Comparison of ENCODE assay signal across 8 mouse cellular contexts in the genomic region with DNA sequence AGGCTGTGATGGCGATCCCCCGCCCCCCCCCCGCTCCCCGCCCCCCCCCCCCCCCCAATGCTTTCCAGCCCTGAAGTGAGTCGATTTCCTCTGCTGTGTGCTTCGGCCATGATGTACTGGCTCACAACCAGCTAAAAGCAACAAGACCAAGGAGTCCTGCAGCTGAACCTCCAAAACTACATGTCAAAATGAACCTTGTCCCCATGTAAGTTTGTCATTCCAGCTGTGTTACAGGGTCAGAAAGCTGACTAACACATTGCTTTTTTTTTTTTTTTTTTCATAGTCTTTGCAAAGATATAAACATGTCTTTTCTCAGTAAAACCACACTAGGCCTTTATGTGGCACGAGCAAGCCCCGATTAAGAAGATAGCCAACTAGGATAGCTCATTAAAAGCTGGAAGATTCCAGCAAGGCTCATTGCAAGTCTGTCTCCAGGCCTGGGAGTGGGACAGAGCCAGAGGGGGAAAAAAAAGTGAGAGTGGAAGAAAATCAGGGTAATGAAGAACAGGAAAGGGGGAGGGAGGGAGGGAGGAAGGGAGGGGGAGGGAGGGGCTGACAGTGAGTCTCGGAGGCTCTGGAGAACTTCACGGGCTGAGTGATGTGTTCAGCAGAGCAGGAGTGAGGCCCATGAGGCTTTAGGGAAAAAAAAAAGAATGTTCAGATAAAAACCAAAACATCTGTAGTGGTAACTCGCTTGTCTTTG. TPM values are rescaled to one million over a fixed set of nuclear protein-coding genes. Genes with fewer than 3 reads are reported as not detected.
DNase-seq lines count a peak whose midpoint lies in the region; ATAC-seq lines count a peak whose summit lies in the region.

No protein-coding gene starts in this region.

- no peak overlapping the region for H3K4me3 ChIP-seq in midbrain, embryonic 10.5 days
- H3K4me3 ChIP-seq in midbrain, embryonic 15.5 days: no peak overlapping the region
- H3K4me3 ChIP-seq in forebrain, embryonic 15.5 days: no peak overlapping the region
- H3K4me3 ChIP-seq in intestine, embryonic 15.5 days (replicated peaks): no peak overlapping the region

- no peak for DNase-seq in midbrain, embryonic 10.5 days (ENCODE audit: low spot score)
- DNase-seq in ovary, postnatal 14 days (ENCODE audit: low spot score): no peak
- DNase-seq in right cerebral cortex, postnatal 36 days (ENCODE audit: low spot score in 2 of 2): no peak

- H3K4me2 ChIP-seq in midbrain, embryonic 15.5 days: no peak overlapping the region
- H3K4me2 ChIP-seq in forebrain, embryonic 15.5 days (replicated peaks): no peak overlapping the region
- no peak overlapping the region for H3K4me2 ChIP-seq in intestine, embryonic 15.5 days (replicated peaks)

- H3K27ac ChIP-seq in midbrain, embryonic 10.5 days (replicated peaks): peak overlapping the region; percentile 83
- no peak overlapping the region for H3K27ac ChIP-seq in midbrain, embryonic 15.5 days
- H3K27ac ChIP-seq in forebrain, embryonic 15.5 days (replicated peaks): no peak overlapping the region
- H3K27ac ChIP-seq in intestine, embryonic 15.5 days: peak overlapping the region; percentile 95

- H3K9me3 ChIP-seq in midbrain, embryonic 10.5 days (replicated peaks): no peaks in the 10 kb centered on the region
- no peaks in the 10 kb centered on the region for H3K9me3 ChIP-seq in midbrain, embryonic 15.5 days
- no peaks in the 10 kb centered on the region for H3K9me3 ChIP-seq in forebrain, embryonic 15.5 days
- no peaks in the 10 kb centered on the region for H3K9me3 ChIP-seq in intestine, embryonic 15.5 days

- ATAC-seq in midbrain, embryonic 15.5 days (replicated peaks): no peak
- ATAC-seq in forebrain, embryonic 15.5 days (replicated peaks): peak; percentile 21; the same call in 1 of the 2 replicates
- ATAC-seq in intestine, embryonic 15.5 days: peak; percentile 78
- peak; percentile 21 for ATAC-seq in megakaryocyte progenitor cell, adult 5-6 weeks (replicated peaks; ENCODE audit: poor library complexity)
- ATAC-seq in erythroblast, adult 5-6 weeks (replicated peaks; ENCODE audit: low FRiP score, poor library complexity, severe bottlenecking): no peak

- no peaks in the 10 kb centered on the region for H3K36me3 ChIP-seq in midbrain, embryonic 10.5 days
- no peaks in the 10 kb centered on the region for H3K36me3 ChIP-seq in midbrain, embryonic 15.5 days (replicated peaks)
- no peaks in the 10 kb centered on the region for H3K36me3 ChIP-seq in forebrain, embryonic 15.5 days
- H3K36me3 ChIP-seq in intestine, embryonic 15.5 days: no peaks in the 10 kb centered on the region

- peaks cover 65% of the 10 kb centered on the region for H3K4me1 ChIP-seq in midbrain, embryonic 10.5 days
- H3K4me1 ChIP-seq in midbrain, embryonic 15.5 days: peaks cover 15% of the 10 kb centered on the region
- peaks cover 10% of the 10 kb centered on the region for H3K4me1 ChIP-seq in forebrain, embryonic 15.5 days
- peaks cover 21% of the 10 kb centered on the region for H3K4me1 ChIP-seq in intestine, embryonic 15.5 days (replicated peaks)

- H3K9ac ChIP-seq in midbrain, embryonic 15.5 days: no peak overlapping the region
- H3K9ac ChIP-seq in forebrain, embryonic 15.5 days (replicated peaks): no peak overlapping the region
- H3K9ac ChIP-seq in intestine, embryonic 15.5 days: no peak overlapping the region

- H3K27me3 ChIP-seq in midbrain, embryonic 10.5 days (ENCODE audit: low read depth, poor library complexity, severe bottlenecking): peaks cover 20% of the 10 kb centered on the region
- no peaks in the 10 kb centered on the region for H3K27me3 ChIP-seq in midbrain, embryonic 15.5 days (replicated peaks)
- H3K27me3 ChIP-seq in forebrain, embryonic 15.5 days: no peaks in the 10 kb centered on the region
- H3K27me3 ChIP-seq in intestine, embryonic 15.5 days (replicated peaks): no peaks in the 10 kb centered on the region

- 18% methylated on average over 11 of the region's 11 CpGs for WGBS in midbrain, embryonic 10.5 days
- 17% methylated on average over 11 of the region's 11 CpGs for WGBS in midbrain, embryonic 15.5 days
- WGBS in forebrain, embryonic 15.5 days: 17% methylated on average over 9 of the region's 11 CpGs
- 14% methylated on average over 11 of the region's 11 CpGs for WGBS in intestine, embryonic 15.5 days

RNA-seq across cellular contexts. Expression of gene Ddc, which starts 19.5 kb away (rescaled TPM):
- 13.6 and 15.8 TPM in 2 replicates for polyA plus RNA-seq in midbrain, embryonic 10.5 days (2016; fragmentation: Nextera tagmentation; extraction: Ambion mirVana)
- polyA plus RNA-seq in midbrain, embryonic 15.5 days (2015; fragmentation: Nextera tagmentation; extraction: Ambion mirVana): 20.4 and 21.1 TPM in 2 replicates
- polyA plus RNA-seq in forebrain, embryonic 15.5 days (2015; fragmentation: Nextera tagmentation; extraction: Ambion mirVana): 3.2 and 6.9 TPM in 2 replicates
- 46.3 and 52.2 TPM in 2 replicates for polyA plus RNA-seq in intestine, embryonic 15.5 days (2015; fragmentation: Nextera tagmentation; extraction: Ambion mirVana)
- not detected in 2 replicates for total RNA-seq in megakaryocyte progenitor cell, adult 5-6 weeks (2015)
- not detected in 2 replicates for total RNA-seq in megakaryocyte progenitor cell, adult 5-6 weeks (2017)
- not detected in 2 replicates for total RNA-seq in erythroblast, adult 5-6 weeks (2015; ENCODE audit: low replicate concordance)
- total RNA-seq in erythroblast, adult 5-6 weeks (2017; ENCODE audit: low replicate concordance): not detected in 2 replicates

Comparison
In these comparisons a context has a peak if more than half of its experiments do, and no peak if none do; other contexts are left out.
1. H3K27ac ChIP-seq: peak in midbrain, embryonic 10.5 days (single experiment) and intestine, embryonic 15.5 days (single experiment); none in midbrain, embryonic 15.5 days (single experiment) and forebrain, embryonic 15.5 days (single experiment).
2. ATAC-seq: peak in forebrain, embryonic 15.5 days (single experiment), intestine, embryonic 15.5 days (single experiment) and megakaryocyte progenitor cell, adult 5-6 weeks (single experiment); none in midbrain, embryonic 15.5 days (single experiment) and erythroblast, adult 5-6 weeks (single experiment).